In genomic region chr3:88529204-88530000, GRCm38 (mm10) we compare ENCODE assay signal across 10 mouse cellular contexts. TPM values are rescaled to one million over a fixed set of nuclear protein-coding genes. Genes with fewer than 3 reads are reported as not detected.
A peak's percentile ranks its signal among the peaks of the same experiment; 100 is the strongest.
DNase-seq lines count a peak whose midpoint lies in the region; ATAC-seq and TF ChIP-seq lines count a peak whose summit lies in the region.
"Had no signal": no experiment of that assay in that cellular context is flagged by ENCODE, and none has a peak within 500 bp of the region (broad histone marks: within the 10 kb centered on the region; RNA-seq: fewer than 3 reads in every experiment).

No protein-coding gene starts in this region.

- TF ChIP-seq CTCF in heart, adult 2 months (IDR thresholded peaks at IDR 0.05), result no peak
- TF ChIP-seq CTCF in G1E (IDR thresholded peaks at IDR 0.05; ENCODE audit: low read depth, low read length), result no peak
- TF ChIP-seq CTCF in layer of hippocampus, adult 2 months (conservative IDR thresholded peaks at IDR 0.05), result no peak

- WGBS in heart, embryonic 13.5 days, result 40% methylated on average over 7 of the region's 7 CpGs
- 74% methylated on average over 7 of the region's 7 CpGs for WGBS in heart, adult 2 months
- 27% methylated on average over 7 of the region's 7 CpGs for WGBS in midbrain, embryonic 12.5 days

- peak overlapping the region; percentile 96 for H3K27ac ChIP-seq in heart, embryonic 13.5 days (replicated peaks)
- no peak overlapping the region for H3K27ac ChIP-seq in heart, adult 2 months
- H3K27ac ChIP-seq in midbrain, embryonic 12.5 days (replicated peaks), result peak overlapping the region; percentile 99
- H3K27ac ChIP-seq in layer of hippocampus, adult 2 months, result no peak overlapping the region

- H3K4me3 ChIP-seq in heart, embryonic 13.5 days, result peak overlapping the region; percentile 93
- H3K4me3 ChIP-seq in heart, adult 2 months, result no peak overlapping the region
- peak overlapping the region; percentile 61; the same call in 1 of the 2 replicates for H3K4me3 ChIP-seq in G1E (ENCODE audit: low read depth, low read length)
- H3K4me3 ChIP-seq in midbrain, embryonic 12.5 days, result peak overlapping the region; percentile 96
- H3K4me3 ChIP-seq in layer of hippocampus, adult 2 months, result no peak overlapping the region

- no peaks in the 10 kb centered on the region for H3K27me3 ChIP-seq in heart, embryonic 13.5 days (replicated peaks)
- H3K27me3 ChIP-seq in heart, adult 2 months (ENCODE audit: control insufficient read depth, insufficient read depth, low read length), result no peaks in the 10 kb centered on the region
- H3K27me3 ChIP-seq in G1E (ENCODE audit: insufficient read depth, low read length), result peaks cover 3% of the 10 kb centered on the region; the same call in 1 of the 2 replicates
- H3K27me3 ChIP-seq in midbrain, embryonic 12.5 days, result no peaks in the 10 kb centered on the region

- no peaks in the 10 kb centered on the region for H3K79me2 ChIP-seq in heart, adult 2 months (replicated peaks; ENCODE audit: control insufficient read depth, insufficient read depth, low read length)

- H3K9me3 ChIP-seq in heart, embryonic 13.5 days, result no peaks in the 10 kb centered on the region
- H3K9me3 ChIP-seq in G1E (replicated peaks), result no peaks in the 10 kb centered on the region
- no peaks in the 10 kb centered on the region for H3K9me3 ChIP-seq in midbrain, embryonic 12.5 days

- no peak for DNase-seq in heart, adult 2 months
- no peak for DNase-seq in G1E (ENCODE audit: low spot score)
- DNase-seq in heart, postnatal 4 days, result peak; percentile 5
- DNase-seq in adrenal gland, adult 8-10 months, result no peak
- DNase-seq in frontal cortex, postnatal 14 days (ENCODE audit: low spot score in 2 of 2), result no peak
- no peak for DNase-seq in layer of hippocampus, adult 2 months (ENCODE audit: low spot score in 2 of 2)
- DNase-seq: adrenal gland, postnatal 14 days had no signal

- no peak for ATAC-seq in heart, embryonic 13.5 days (ENCODE audit: extremely low read depth, insufficient number of reproducible peaks, low FRiP score, low TSS enrichment)
- ATAC-seq in G1E (ENCODE audit: extremely low read depth, insufficient number of reproducible peaks, low FRiP score, poor library complexity, severe bottlenecking), result no peak
- no peak for ATAC-seq in midbrain, embryonic 12.5 days (ENCODE audit: low FRiP score, low read depth)

- no peak for TF ChIP-seq POLR2A in heart, adult 2 months (IDR thresholded peaks at IDR 0.05; ENCODE audit: insufficient read depth, low read depth, low read length)

- peaks cover 65% of the 10 kb centered on the region for H3K4me1 ChIP-seq in heart, embryonic 13.5 days
- no peaks in the 10 kb centered on the region; the same call in 1 of the 2 replicates for H3K4me1 ChIP-seq in heart, adult 2 months (ENCODE audit: control insufficient read depth, insufficient read depth, low read length)
- H3K4me1 ChIP-seq in G1E (ENCODE audit: insufficient read depth, low read depth, low read length), result peaks cover 62% of the 10 kb centered on the region
- peaks cover 51% of the 10 kb centered on the region for H3K4me1 ChIP-seq in midbrain, embryonic 12.5 days

- intact Hi-C loops in heart, adult 2 months (cut with DNase I), result no loop called here

- TF ChIP-seq EP300 in heart, adult 2 months (IDR thresholded peaks at IDR 0.05; ENCODE audit: insufficient read depth, low read depth, low read length), result no peak

- H3K9ac ChIP-seq in heart, embryonic 13.5 days, result peak overlapping the region; percentile 98
- H3K9ac ChIP-seq in heart, adult 2 months (ENCODE audit: low read depth, low read length), result no peak overlapping the region
- peak overlapping the region; percentile 100 for H3K9ac ChIP-seq in midbrain, embryonic 12.5 days (replicated peaks)

- H3K4me2 ChIP-seq in heart, embryonic 13.5 days, result peak overlapping the region; percentile 75
- H3K4me2 ChIP-seq in midbrain, embryonic 12.5 days (replicated peaks), result peak overlapping the region; percentile 95

- H3K36me3 ChIP-seq in heart, embryonic 13.5 days, result peaks cover 10% of the 10 kb centered on the region
- no peaks in the 10 kb centered on the region for H3K36me3 ChIP-seq in heart, adult 2 months (ENCODE audit: control insufficient read depth, insufficient read depth, low read length)
- H3K36me3 ChIP-seq in G1E (replicated peaks), result peaks cover 40% of the 10 kb centered on the region
- peaks cover 10% of the 10 kb centered on the region for H3K36me3 ChIP-seq in midbrain, embryonic 12.5 days

RNA-seq across cellular contexts. Expression of gene Mex3a, which starts 2.8 kb away (rescaled TPM):
- 9.9 and 10.1 TPM in 2 replicates for polyA plus RNA-seq in heart, embryonic 13.5 days (2015; fragmentation: Nextera tagmentation; extraction: Ambion mirVana)
- under 1 TPM; 0.42 to 0.45 TPM for total RNA-seq in heart, adult 2 months (2021)
- 0.27 and 0.59 TPM in 2 replicates for polyA plus RNA-seq in heart, adult 2 months (2012; rRNA removed)
- total RNA-seq in G1E (2014; fragmentation: Nextera tagmentation), result 6.2 and 8.2 TPM in 2 replicates
- 1.7 and 2.0 TPM in 2 replicates for total RNA-seq in G1E (2017)
- polyA plus RNA-seq in G1E (2012), result 9.0 and 9.6 TPM in 2 replicates
- total RNA-seq in heart, postnatal 4 days (2021), result 10 to 100 TPM; 11.7 TPM
- polyA plus RNA-seq in midbrain, embryonic 12.5 days (2016; fragmentation: Nextera tagmentation; extraction: Ambion mirVana), result 47.8 and 49.9 TPM in 2 replicates
- 1 to 10 TPM; 2.8 to 4.3 (median 3.9) TPM for total RNA-seq in adrenal gland, adult 8-10 months (2022)
- 1 to 10 TPM; 2.8 to 3.7 TPM for total RNA-seq in layer of hippocampus, adult 2 months (2021)

RNA-seq across cellular contexts. Expression of gene Rab25, which starts 18.7 kb away (rescaled TPM):
- polyA plus RNA-seq in heart, embryonic 13.5 days (2015; fragmentation: Nextera tagmentation; extraction: Ambion mirVana), result 1.1 and 1.5 TPM in 2 replicates
- total RNA-seq in heart, adult 2 months (2021), result not detected
- polyA plus RNA-seq in heart, adult 2 months (2012; rRNA removed), result 2.2 TPM in 1 of 2 replicates, not detected in the other
- total RNA-seq in G1E (2014; fragmentation: Nextera tagmentation) (1.6 and 4.5 TPM in 2 replicates), G1E (2017) (0.35 TPM in 1 of 2 replicates, not detected in the other)
- polyA plus RNA-seq in G1E (2012), result 0.67 and 0.88 TPM in 2 replicates
- not detected for total RNA-seq in heart, postnatal 4 days (2021)
- 0.21 and 0.47 TPM in 2 replicates for polyA plus RNA-seq in midbrain, embryonic 12.5 days (2016; fragmentation: Nextera tagmentation; extraction: Ambion mirVana)
- total RNA-seq in adrenal gland, adult 8-10 months (2022), result not detected
- not detected for total RNA-seq in layer of hippocampus, adult 2 months (2021)
- total RNA-seq: adrenal gland, postnatal 14 days; common myeloid progenitor, adult 5-6 weeks had no signal

RNA-seq across cellular contexts. Expression of gene Lmna, which starts 19.6 kb away (rescaled TPM):
- polyA plus RNA-seq in heart, embryonic 13.5 days (2015; fragmentation: Nextera tagmentation; extraction: Ambion mirVana), result 86.7 and 97.1 TPM in 2 replicates
- total RNA-seq in heart, adult 2 months (2021), result 100 to 1,000 TPM; 117 to 138 TPM
- 67.3 and 85.2 TPM in 2 replicates for polyA plus RNA-seq in heart, adult 2 months (2012; rRNA removed)
- total RNA-seq in G1E (2014; fragmentation: Nextera tagmentation) (69.3 and 72.1 TPM in 2 replicates), G1E (2017) (96.4 and 98.2 TPM in 2 replicates)
- 336 and 381 TPM in 2 replicates for polyA plus RNA-seq in G1E (2012)
- 100 to 1,000 TPM; 178 to 181 TPM for total RNA-seq in heart, postnatal 4 days (2021)
- polyA plus RNA-seq in midbrain, embryonic 12.5 days (2016; fragmentation: Nextera tagmentation; extraction: Ambion mirVana), result 34.3 and 42.8 TPM in 2 replicates
- total RNA-seq in adrenal gland, adult 8-10 months (2022), result 100 to 1,000 TPM in 3 of 4 experiments, 10 to 100 TPM in 1; 88.2 to 134 (median 124) TPM
- total RNA-seq in layer of hippocampus, adult 2 months (2021), result 10 to 100 TPM; 34.6 to 36.1 TPM

RNA-seq across cellular contexts. Expression of gene Lamtor2, which starts 23.5 kb away (rescaled TPM):
- polyA plus RNA-seq in heart, embryonic 13.5 days (2015; fragmentation: Nextera tagmentation; extraction: Ambion mirVana), result 131 and 150 TPM in 2 replicates
- 100 to 1,000 TPM in 1 of 2 experiments, 10 to 100 TPM in 1; 94.3 to 104 TPM for total RNA-seq in heart, adult 2 months (2021)
- 118 TPM in 2 replicates for polyA plus RNA-seq in heart, adult 2 months (2012; rRNA removed)
- total RNA-seq in G1E (2014; fragmentation: Nextera tagmentation), result 44.7 and 64.5 TPM in 2 replicates
- 97.5 and 98.0 TPM in 2 replicates for total RNA-seq in G1E (2017)
- polyA plus RNA-seq in G1E (2012), result 96.1 and 182 TPM in 2 replicates
- 10 to 100 TPM; 81.9 to 89.1 TPM for total RNA-seq in heart, postnatal 4 days (2021)
- 137 and 152 TPM in 2 replicates for polyA plus RNA-seq in midbrain, embryonic 12.5 days (2016; fragmentation: Nextera tagmentation; extraction: Ambion mirVana)
- total RNA-seq in adrenal gland, adult 8-10 months (2022), result 100 to 1,000 TPM; 138 to 164 (median 144) TPM
- total RNA-seq in layer of hippocampus, adult 2 months (2021), result 100 to 1,000 TPM in 1 of 2 experiments, 10 to 100 TPM in 1; 96.0 to 106 TPM

RNA-seq across cellular contexts. Expression of gene Ubqln4, which starts 24.2 kb away (rescaled TPM):
- polyA plus RNA-seq in heart, embryonic 13.5 days (2015; fragmentation: Nextera tagmentation; extraction: Ambion mirVana), result 33.1 and 34.1 TPM in 2 replicates
- total RNA-seq in heart, adult 2 months (2021), result 10 to 100 TPM; 70.1 to 76.5 TPM
- 69.3 and 86.7 TPM in 2 replicates for polyA plus RNA-seq in heart, adult 2 months (2012; rRNA removed)
- 63.4 and 67.4 TPM in 2 replicates for total RNA-seq in G1E (2014; fragmentation: Nextera tagmentation)
- 39.6 and 40.6 TPM in 2 replicates for total RNA-seq in G1E (2017)
- 73.7 and 81.2 TPM in 2 replicates for polyA plus RNA-seq in G1E (2012)
- total RNA-seq in heart, postnatal 4 days (2021), result 10 to 100 TPM; 55.3 to 60.1 TPM
- polyA plus RNA-seq in midbrain, embryonic 12.5 days (2016; fragmentation: Nextera tagmentation; extraction: Ambion mirVana), result 64.7 and 71.2 TPM in 2 replicates
- 10 to 100 TPM; 64.1 to 81.3 (median 66.7) TPM for total RNA-seq in adrenal gland, adult 8-10 months (2022)
- 100 to 1,000 TPM; 110 to 116 TPM for total RNA-seq in layer of hippocampus, adult 2 months (2021)

Comparison
In these comparisons a context has a peak if more than half of its experiments do, and no peak if none do; other contexts are left out.
1. H3K27ac ChIP-seq: peak in heart, embryonic 13.5 days (single experiment) and midbrain, embryonic 12.5 days (single experiment); none in heart, adult 2 months (single experiment) and layer of hippocampus, adult 2 months (single experiment).
2. H3K4me3 ChIP-seq: peak in heart, embryonic 13.5 days (single experiment), G1E (single experiment) and midbrain, embryonic 12.5 days (single experiment); none in heart, adult 2 months (single experiment) and layer of hippocampus, adult 2 months (single experiment).